Mouse (Mus musculus): ENCODE results near the gene Sox8.

The Sox8 gene

DNA sequence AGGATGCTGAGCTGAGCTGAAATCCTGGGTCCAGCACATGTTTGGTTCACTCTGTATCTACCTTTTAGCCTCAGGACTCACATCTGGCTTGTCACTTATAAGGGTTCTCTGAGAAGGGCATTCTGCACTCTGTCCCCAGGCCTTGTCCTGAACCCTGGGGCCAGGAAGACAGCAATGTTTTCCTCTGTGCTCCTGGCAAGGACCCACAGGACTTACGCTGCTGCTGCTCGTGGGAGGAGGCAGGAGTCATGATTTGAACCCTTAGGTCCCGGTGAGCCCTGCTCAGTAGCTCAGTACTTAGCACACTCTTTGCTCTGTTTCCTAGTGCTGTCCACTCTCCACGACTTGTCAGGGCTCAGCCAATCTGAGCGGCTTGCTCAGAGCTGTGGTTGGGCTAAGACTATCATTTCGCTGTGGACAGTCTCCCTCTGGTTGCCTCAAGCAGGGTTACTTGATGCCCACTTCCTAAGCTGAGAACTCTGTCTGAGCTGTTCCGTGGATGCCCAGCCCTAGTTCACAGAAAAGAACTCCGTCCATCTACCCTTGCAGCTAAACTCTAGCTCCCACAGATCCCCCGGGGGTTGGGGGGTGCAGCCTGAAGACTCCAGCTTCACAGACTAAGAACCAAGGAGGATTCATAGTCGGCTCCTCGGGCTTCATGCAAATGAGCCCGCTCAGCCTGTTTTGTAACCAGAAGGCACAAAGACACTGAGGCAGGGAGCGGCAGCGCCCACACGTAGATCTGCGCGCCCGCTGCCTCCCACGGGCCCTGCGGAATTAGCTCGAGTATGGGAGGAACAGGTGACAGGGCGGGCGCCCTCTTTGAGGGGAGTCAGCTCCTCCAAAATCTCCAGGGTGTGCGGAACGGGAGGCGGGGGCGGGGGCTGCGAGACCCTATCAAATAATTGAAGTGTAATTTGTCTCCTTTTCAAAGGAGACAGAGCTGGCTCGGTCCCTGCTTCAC, 14.5 kb downstream of the Sox8 start:
- no peak for DNase-seq (ENCODE audit: low read depth, low spot score)

GRCm38 (mm10) chr17:25555159-25555558, 15.3 kb downstream of the Sox8 start:
- DNase-seq (ENCODE audit: low read depth, low spot score) = no peak

- DNase-seq (ENCODE audit: low read depth, low spot score) = no peak
Measured at GRCm38 (mm10) chr17:25551313-25551712, 19.2 kb downstream of the Sox8 start.

DNA sequence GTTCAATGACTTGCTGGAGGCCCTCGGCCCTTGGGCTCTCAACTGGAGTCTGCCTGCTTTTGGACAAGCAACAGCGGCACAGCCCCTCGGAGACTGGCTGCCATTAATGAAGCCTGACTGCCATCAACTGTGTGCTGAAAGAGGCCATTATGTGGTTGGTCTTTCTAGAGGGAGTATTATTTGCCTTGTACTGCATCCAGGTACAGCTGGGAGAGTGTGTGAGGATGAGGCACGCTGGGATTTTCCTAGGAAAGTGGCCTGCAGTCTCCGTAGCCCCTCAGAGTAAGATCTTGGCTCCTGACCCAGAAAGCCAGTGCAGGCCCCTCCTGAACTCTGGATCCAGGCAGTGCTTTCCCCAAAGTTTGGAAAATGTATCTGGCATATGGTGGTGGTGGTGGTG, 20.5 kb downstream of the Sox8 start:
- DNase-seq (ENCODE audit: low read depth, low spot score) = no peak

DNA sequence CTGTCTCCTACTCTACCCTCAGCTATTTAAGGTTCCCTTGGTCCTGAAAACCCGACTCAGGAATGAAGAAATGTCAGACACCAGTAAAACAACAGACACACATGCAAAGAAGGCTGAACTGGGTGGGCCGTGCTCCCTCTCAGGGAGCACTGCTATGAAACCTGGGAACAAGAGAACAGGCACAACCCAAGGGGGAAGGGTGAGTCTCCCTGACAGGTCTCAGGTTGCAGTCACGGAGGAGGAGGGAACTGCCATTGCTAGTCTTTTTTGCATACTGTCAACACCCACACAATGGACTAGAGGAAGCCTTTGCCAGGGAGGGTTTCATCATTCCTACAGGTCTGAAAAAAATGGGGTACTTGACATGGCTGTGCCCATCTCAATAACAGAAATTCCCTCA, 23.5 kb downstream of the Sox8 start:
- DNase-seq (ENCODE audit: low read depth, low spot score) = no peak

- DNase-seq (ENCODE audit: low read depth, low spot score) = no peak
Measured at GRCm38 (mm10) chr17:25541768-25542167, 28.7 kb downstream of the Sox8 start.

- no peak for DNase-seq (ENCODE audit: low read depth, low spot score)
Measured at GRCm38 (mm10) chr17:25540731-25541130, 29.8 kb downstream of the Sox8 start.

DNA sequence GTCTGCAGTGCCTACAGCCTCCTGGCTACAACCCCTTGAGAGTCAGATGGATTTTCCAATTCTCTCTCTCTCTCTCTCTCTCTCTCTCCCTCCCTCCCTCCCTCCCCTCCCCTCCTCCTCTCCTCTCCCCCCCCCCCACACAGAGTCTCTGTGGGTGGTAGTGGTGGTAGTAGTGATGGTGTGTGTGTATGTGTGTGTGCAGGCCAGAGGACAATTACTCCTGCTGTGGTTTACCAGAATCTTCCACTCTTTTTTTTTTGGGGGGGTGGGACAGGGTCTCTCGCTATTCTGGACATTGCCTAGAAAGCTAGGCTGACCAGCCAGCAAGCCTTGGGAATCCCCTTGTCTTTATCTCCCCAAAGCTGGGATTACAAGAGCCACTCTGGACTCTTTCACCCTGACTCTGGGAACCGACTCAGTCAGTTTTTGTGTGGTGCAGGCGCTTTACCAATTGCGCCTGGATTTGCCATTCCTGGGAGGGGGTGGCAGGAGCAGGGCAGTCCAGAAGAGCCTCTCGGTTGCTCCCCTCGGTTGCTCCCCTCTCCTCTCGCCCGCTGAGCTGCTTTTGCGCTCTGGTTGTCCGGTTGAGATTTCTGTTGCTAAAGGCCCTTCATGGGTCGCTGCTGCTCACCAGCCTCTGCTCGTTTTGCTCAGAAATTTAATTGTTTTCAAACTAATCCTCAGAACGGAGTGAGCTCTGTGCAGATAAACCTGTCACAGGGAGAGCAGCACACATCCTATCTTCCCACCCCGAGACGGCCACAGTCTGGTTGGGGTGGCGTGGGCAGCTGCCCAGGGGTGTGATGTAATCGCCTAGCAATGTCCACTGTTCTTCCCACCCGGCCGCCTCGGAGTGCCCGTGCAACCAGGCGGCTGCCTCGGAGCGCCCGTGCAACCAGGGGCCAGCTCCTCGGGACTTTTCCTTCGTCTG, 31.3 kb downstream of the Sox8 start:
- DNase-seq (ENCODE audit: low read depth, low spot score) = no peak

DNA sequence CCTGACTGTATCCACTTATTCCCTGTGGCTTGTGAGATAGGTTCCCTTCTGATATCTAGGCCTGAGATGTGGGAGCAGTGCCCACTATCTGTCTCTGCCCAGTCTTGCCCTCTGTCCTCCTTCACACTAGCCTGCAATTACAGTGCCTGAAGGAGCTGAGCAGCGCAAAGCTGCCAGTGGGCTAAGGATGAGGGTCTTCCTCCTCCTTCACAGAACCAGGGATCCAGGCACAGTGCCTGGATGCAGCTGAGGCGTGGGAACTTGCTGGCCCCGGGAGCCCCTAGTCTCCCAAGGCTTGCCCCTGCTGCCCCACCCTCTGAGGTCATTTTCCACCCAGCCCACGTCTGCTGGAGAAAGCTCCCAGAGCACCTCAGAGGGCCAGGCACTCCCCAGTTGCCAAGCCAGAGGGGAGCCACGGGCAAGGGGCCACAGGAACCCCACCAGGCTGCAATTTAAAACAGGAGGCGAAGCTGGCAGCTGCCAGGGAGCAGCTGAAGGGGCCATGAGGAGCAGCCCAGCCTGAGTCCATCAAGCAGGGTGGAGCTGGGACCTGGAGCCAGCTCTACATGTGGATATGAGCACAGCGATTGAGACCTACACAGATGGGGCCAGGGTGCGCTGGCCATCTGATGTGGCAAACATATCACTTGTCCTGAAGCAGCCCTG, 40.0 kb downstream of the Sox8 start:
- no peak for DNase-seq (ENCODE audit: low read depth, low spot score)

GRCm38 (mm10) chr17:25522080-25522479, 48.4 kb downstream of the Sox8 start:
- no peak for DNase-seq (ENCODE audit: low read depth, low spot score)

- no peak for DNase-seq (ENCODE audit: low read depth, low spot score)
Measured at GRCm38 (mm10) chr17:25520492-25520891, 50.0 kb downstream of the Sox8 start.

- no peak for DNase-seq (ENCODE audit: low read depth, low spot score)
Measured at GRCm38 (mm10) chr17:25519511-25519910, 51.0 kb downstream of the Sox8 start.

DNA sequence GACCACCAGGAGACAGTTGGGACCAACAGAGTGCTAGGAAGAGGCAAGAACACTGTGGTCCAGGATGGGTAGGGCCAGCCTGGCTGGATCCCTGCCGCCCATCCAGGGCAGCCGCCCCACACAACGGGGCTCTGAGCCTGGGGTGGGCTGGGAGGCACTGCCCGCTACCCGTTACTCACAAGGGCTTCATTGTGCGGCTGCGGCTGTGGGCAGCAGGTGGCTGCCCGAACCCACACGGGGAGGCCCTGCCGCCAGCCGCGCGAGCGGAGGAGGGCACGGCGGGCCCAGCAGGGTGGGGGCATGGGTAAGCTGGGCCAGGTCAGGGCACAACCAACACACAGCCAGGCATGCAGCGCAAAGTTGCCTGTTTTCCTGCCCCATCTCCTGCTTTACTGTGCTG, 52.3 kb downstream of the Sox8 start:
- DNase-seq (ENCODE audit: low read depth, low spot score) = no peak

GRCm38 (mm10) chr17:25516315-25516714, 54.2 kb downstream of the Sox8 start:
- DNase-seq (ENCODE audit: low read depth, low spot score) = no peak
